Mouse (Mus musculus): ENCODE results near the gene Stip1. TPM values are rescaled to one million over a fixed set of nuclear protein-coding genes. Genes with fewer than 3 reads are reported as not detected.

Gene Stip1
- 63.4 and 96.8 TPM in 2 replicates for polyA plus RNA-seq (2015; fragmentation: Nextera tagmentation; extraction: Ambion mirVana)

GRCm38 (mm10) chr19:7039841-7040636 lies at the start of gene Stip1:
TSS of gene Stip1 (minus strand) at chr19:7039967.

GRCm38 (mm10) chr19:7056248-7057087 lies 16.7 kb upstream of the Stip1 start, which contains the start of gene Macrod1:
TSS of gene Macrod1 (plus strand) at chr19:7056810.

GRCm38 (mm10) chr19:7019191-7019590 lies 20.6 kb downstream of the Stip1 start, which contains the start of gene Fermt3:
TSS of gene Fermt3 (minus strand) at chr19:7019469.

GRCm38 (mm10) chr19:6996006-6996405 lies 43.8 kb downstream of the Stip1 start, which contains the start of the genes Nudt22 and Trpt1:
TSS of gene Nudt22 (minus strand) at chr19:6996117.
TSS of gene Trpt1 (plus strand) at chr19:6996131.

GRCm38 (mm10) chr19:6992011-6992858 lies 47.5 kb downstream of the Stip1 start, which contains the start of gene Dnajc4:
TSS of gene Dnajc4 (minus strand) at chr19:6992572.

GRCm38 (mm10) chr19:6987061-6987903 lies 52.5 kb downstream of the Stip1 start, which contains the start of gene Vegfb:
TSS of gene Vegfb (minus strand) at chr19:6987651.

GRCm38 (mm10) chr19:6980381-6981093 lies 59.2 kb downstream of the Stip1 start, which contains the start of gene Fkbp2:
TSS of gene Fkbp2 (minus strand) at chr19:6980501.

GRCm38 (mm10) chr19:6975537-6976521 lies 63.9 kb downstream of the Stip1 start, which contains the start of gene Plcb3:
TSS of gene Plcb3 (minus strand) at chr19:6976470.

GRCm38 (mm10) chr19:6974211-6975205 lies 65.3 kb downstream of the Stip1 start, which contains the start of gene Ppp1r14b:
TSS of gene Ppp1r14b (plus strand) at chr19:6974968.

Other genes with a start within 250 kb of the Stip1 start
- 14.0 and 22.7 TPM in 2 replicates for gene Rps6ka4, start 199.3 kb downstream of the Stip1 start, polyA plus RNA-seq (2015; fragmentation: Nextera tagmentation; extraction: Ambion mirVana)
- gene Ccdc88b, start 181.8 kb downstream of the Stip1 start, polyA plus RNA-seq (2015; fragmentation: Nextera tagmentation; extraction: Ambion mirVana) = 0.80 and 0.82 TPM in 2 replicates
- 97.2 and 142 TPM in 2 replicates for gene Trmt112, start 130.3 kb downstream of the Stip1 start, polyA plus RNA-seq (2015; fragmentation: Nextera tagmentation; extraction: Ambion mirVana)
- 373 and 481 TPM in 2 replicates for gene Prdx5, start 129.9 kb downstream of the Stip1 start, polyA plus RNA-seq (2015; fragmentation: Nextera tagmentation; extraction: Ambion mirVana)
- 11.7 and 11.8 TPM in 2 replicates for gene Esrra, start 118.2 kb downstream of the Stip1 start, polyA plus RNA-seq (2015; fragmentation: Nextera tagmentation; extraction: Ambion mirVana)
- 1.5 and 5.6 TPM in 2 replicates for gene Catsperz, start 114.6 kb downstream of the Stip1 start, polyA plus RNA-seq (2015; fragmentation: Nextera tagmentation; extraction: Ambion mirVana)
- gene Kcnk4, start 105.5 kb downstream of the Stip1 start, polyA plus RNA-seq (2015; fragmentation: Nextera tagmentation; extraction: Ambion mirVana) = 0.55 and 0.68 TPM in 2 replicates
- gene Bad, start 98.1 kb downstream of the Stip1 start, polyA plus RNA-seq (2015; fragmentation: Nextera tagmentation; extraction: Ambion mirVana) = 117 and 144 TPM in 2 replicates
- 36.1 and 50.1 TPM in 2 replicates for gene Gpr137, start 97.5 kb downstream of the Stip1 start, polyA plus RNA-seq (2015; fragmentation: Nextera tagmentation; extraction: Ambion mirVana)
- gene Ppp1r14b, start 65.0 kb downstream of the Stip1 start, polyA plus RNA-seq (2015; fragmentation: Nextera tagmentation; extraction: Ambion mirVana) = 140 and 156 TPM in 2 replicates
- gene Plcb3, start 63.5 kb downstream of the Stip1 start, polyA plus RNA-seq (2015; fragmentation: Nextera tagmentation; extraction: Ambion mirVana) = 19.9 and 25.4 TPM in 2 replicates
- gene Fkbp2, start 59.5 kb downstream of the Stip1 start, polyA plus RNA-seq (2015; fragmentation: Nextera tagmentation; extraction: Ambion mirVana) = 128 and 174 TPM in 2 replicates
- 32.8 and 49.2 TPM in 2 replicates for gene Vegfb, start 52.3 kb downstream of the Stip1 start, polyA plus RNA-seq (2015; fragmentation: Nextera tagmentation; extraction: Ambion mirVana)
- 30.8 and 47.0 TPM in 2 replicates for gene Dnajc4, start 47.4 kb downstream of the Stip1 start, polyA plus RNA-seq (2015; fragmentation: Nextera tagmentation; extraction: Ambion mirVana)
- gene Nudt22, start 43.9 kb downstream of the Stip1 start, polyA plus RNA-seq (2015; fragmentation: Nextera tagmentation; extraction: Ambion mirVana) = 33.0 and 55.2 TPM in 2 replicates
- gene Trpt1, start 43.8 kb downstream of the Stip1 start, polyA plus RNA-seq (2015; fragmentation: Nextera tagmentation; extraction: Ambion mirVana) = 10.4 and 13.5 TPM in 2 replicates
- gene Fermt3, start 20.5 kb downstream of the Stip1 start, polyA plus RNA-seq (2015; fragmentation: Nextera tagmentation; extraction: Ambion mirVana) = 8.6 and 12.4 TPM in 2 replicates
- gene Macrod1, start 16.8 kb upstream of the Stip1 start, polyA plus RNA-seq (2015; fragmentation: Nextera tagmentation; extraction: Ambion mirVana) = 20.7 and 38.8 TPM in 2 replicates
- 2.6 and 4.1 TPM in 2 replicates for gene Flrt1, start 65.8 kb upstream of the Stip1 start, polyA plus RNA-seq (2015; fragmentation: Nextera tagmentation; extraction: Ambion mirVana)
- gene Otub1, start 166.3 kb upstream of the Stip1 start, polyA plus RNA-seq (2015; fragmentation: Nextera tagmentation; extraction: Ambion mirVana) = 131 and 158 TPM in 2 replicates
- 1,475 and 1,664 TPM in 2 replicates for gene Cox8a, start 177.6 kb upstream of the Stip1 start, polyA plus RNA-seq (2015; fragmentation: Nextera tagmentation; extraction: Ambion mirVana)
- 15.9 and 22.8 TPM in 2 replicates for gene Naa40, start 201.2 kb upstream of the Stip1 start, polyA plus RNA-seq (2015; fragmentation: Nextera tagmentation; extraction: Ambion mirVana)
- 4.2 and 4.9 TPM in 2 replicates for gene Rcor2, start 227.4 kb upstream of the Stip1 start, polyA plus RNA-seq (2015; fragmentation: Nextera tagmentation; extraction: Ambion mirVana)